In genomic region chr4:82271547-82271946, GRCm38 (mm10) we compare ENCODE assay signal across 10 mouse cellular contexts.
DNase-seq lines count a peak whose midpoint lies in the region; ATAC-seq and TF ChIP-seq lines count a peak whose summit lies in the region.
"Had no signal": no experiment of that assay in that cellular context is flagged by ENCODE, and none has a peak within 500 bp of the region (broad histone marks: within the 10 kb centered on the region; RNA-seq: fewer than 3 reads in every experiment).

No protein-coding gene starts in this region.

- H3K4me3 ChIP-seq in forebrain, embryonic 12.5 days (replicated peaks) = no peak overlapping the region
- no peak overlapping the region for H3K4me3 ChIP-seq in forebrain, embryonic 10.5 days
- no peak overlapping the region for H3K4me3 ChIP-seq in lung, embryonic 14.5 days (ENCODE audit: low read depth, low read length)
- no peak overlapping the region for H3K4me3 ChIP-seq in hindbrain, embryonic 10.5 days
- H3K4me3 ChIP-seq in neural tube, embryonic 14.5 days (ENCODE audit: low read depth, low read length) = no peak overlapping the region

- H3K4me1 ChIP-seq in forebrain, embryonic 12.5 days = peaks cover 14% of the 10 kb centered on the region
- H3K4me1 ChIP-seq in forebrain, embryonic 10.5 days = peaks cover 17% of the 10 kb centered on the region
- peaks cover 10% of the 10 kb centered on the region for H3K4me1 ChIP-seq in lung, embryonic 14.5 days (ENCODE audit: insufficient read depth)
- H3K4me1 ChIP-seq in hindbrain, embryonic 10.5 days (replicated peaks) = peaks cover 7% of the 10 kb centered on the region
- H3K4me1 ChIP-seq in neural tube, embryonic 14.5 days (ENCODE audit: control insufficient read depth, insufficient read depth, low read length) = 0 out of 2 replicates have a peak, but pooled peaks cover 3% of the 10 kb centered on the region

- no peak overlapping the region for H3K9ac ChIP-seq in forebrain, embryonic 12.5 days
- no peak overlapping the region for H3K9ac ChIP-seq in lung, embryonic 14.5 days
- no peak overlapping the region for H3K9ac ChIP-seq in neural tube, embryonic 14.5 days (replicated peaks; ENCODE audit: low read depth, low read length)

- H3K27ac ChIP-seq in forebrain, embryonic 12.5 days = 0 out of 2 replicates have a peak overlapping the region, but pooled peaks have one; percentile 46
- no peak overlapping the region for H3K27ac ChIP-seq in forebrain, embryonic 10.5 days
- H3K27ac ChIP-seq in lung, embryonic 14.5 days (ENCODE audit: low read depth) = peak overlapping the region; percentile 78
- peak overlapping the region; percentile 8; the same call in 1 of the 2 replicates for H3K27ac ChIP-seq in hindbrain, embryonic 10.5 days
- no peak overlapping the region for H3K27ac ChIP-seq in neural tube, embryonic 14.5 days (ENCODE audit: low read depth, low read length)

- no peaks in the 10 kb centered on the region for H3K27me3 ChIP-seq in forebrain, embryonic 12.5 days
- no peaks in the 10 kb centered on the region for H3K27me3 ChIP-seq in forebrain, embryonic 10.5 days (ENCODE audit: poor library complexity, severe bottlenecking)
- no peaks in the 10 kb centered on the region for H3K27me3 ChIP-seq in lung, embryonic 14.5 days (ENCODE audit: insufficient read depth, low read length)
- H3K27me3 ChIP-seq in hindbrain, embryonic 10.5 days (ENCODE audit: insufficient read depth, poor library complexity, severe bottlenecking) = no peaks in the 10 kb centered on the region
- H3K27me3 ChIP-seq in neural tube, embryonic 14.5 days (ENCODE audit: control insufficient read depth, insufficient read depth, low read length) = no peaks in the 10 kb centered on the region

- 0 out of 2 replicates have a peak, but pooled peaks have one; percentile 27 for TF ChIP-seq CTCF in lung, embryonic 14.5 days (IDR thresholded peaks at IDR 0.05; ENCODE audit: low read depth)

- no peak overlapping the region for H3K4me2 ChIP-seq in forebrain, embryonic 12.5 days
- H3K4me2 ChIP-seq in lung, embryonic 14.5 days = no peak overlapping the region
- no peak overlapping the region for H3K4me2 ChIP-seq in neural tube, embryonic 14.5 days (ENCODE audit: low read depth, low read length)

- H3K36me3 ChIP-seq in forebrain, embryonic 12.5 days (replicated peaks) = no peaks in the 10 kb centered on the region
- H3K36me3 ChIP-seq in forebrain, embryonic 10.5 days (replicated peaks) = no peaks in the 10 kb centered on the region
- no peaks in the 10 kb centered on the region for H3K36me3 ChIP-seq in lung, embryonic 14.5 days (ENCODE audit: insufficient read depth)
- no peaks in the 10 kb centered on the region for H3K36me3 ChIP-seq in hindbrain, embryonic 10.5 days
- no peaks in the 10 kb centered on the region for H3K36me3 ChIP-seq in neural tube, embryonic 14.5 days (ENCODE audit: control insufficient read depth, insufficient read depth, low read length)

- ATAC-seq in forebrain, embryonic 12.5 days (ENCODE audit: low FRiP score) = peak; percentile 74; the same call in 1 of the 2 replicates
- ATAC-seq in lung, embryonic 14.5 days (ENCODE audit: insufficient read depth) = peak; percentile 52; the same call in 1 of the 2 replicates
- peak; percentile 60; the same call in 1 of the 2 replicates for ATAC-seq in neural tube, embryonic 14.5 days (ENCODE audit: low read depth)

- no peaks in the 10 kb centered on the region for H3K9me3 ChIP-seq in forebrain, embryonic 12.5 days
- H3K9me3 ChIP-seq in forebrain, embryonic 10.5 days = no peaks in the 10 kb centered on the region
- H3K9me3 ChIP-seq in lung, embryonic 14.5 days (ENCODE audit: low read depth, low read length) = no peaks in the 10 kb centered on the region
- no peaks in the 10 kb centered on the region for H3K9me3 ChIP-seq in hindbrain, embryonic 10.5 days
- no peaks in the 10 kb centered on the region for H3K9me3 ChIP-seq in neural tube, embryonic 14.5 days (ENCODE audit: control insufficient read depth, low read length)

- WGBS in forebrain, embryonic 12.5 days = 67% methylated on average over 3 of the region's 3 CpGs
- 84% methylated on average over 3 of the region's 3 CpGs for WGBS in forebrain, embryonic 10.5 days
- 44% methylated on average over 3 of the region's 3 CpGs for WGBS in lung, embryonic 14.5 days
- 71% methylated on average over 3 of the region's 3 CpGs for WGBS in hindbrain, embryonic 10.5 days
- 44% methylated on average over 3 of the region's 3 CpGs for WGBS in neural tube, embryonic 14.5 days

- no peak for DNase-seq in forebrain, embryonic 10.5 days (ENCODE audit: extremely low spot score, low spot score)
- DNase-seq in lung, embryonic 14.5 days = peak; percentile 59
- no peak for DNase-seq in lung, postnatal 36 days
- no peak for DNase-seq in hindbrain, embryonic 10.5 days (ENCODE audit: low spot score)
- DNase-seq in frontal cortex, adult 2 months (ENCODE audit: extremely low spot score in 1 of 2, low spot score in 1 of 2) = no peak
- no peak for DNase-seq in thymus, postnatal 14 days
- DNase-seq: adrenal gland, adult 8-10 months; cerebellum, adult 9-10 months had no signal

Comparison
In these comparisons a context has a peak if more than half of its experiments do, and no peak if none do; other contexts are left out.
1. H3K27ac ChIP-seq: peak in forebrain, embryonic 12.5 days (single experiment), lung, embryonic 14.5 days (single experiment) and hindbrain, embryonic 10.5 days (single experiment); none in forebrain, embryonic 10.5 days (single experiment) and neural tube, embryonic 14.5 days (single experiment).
2. Peak in every context shown above with its lines, with median percentiles within 50 percentile points of each other: ATAC-seq.